Mouse (Mus musculus): ENCODE data around the gene Nup93. TPM values are rescaled to one million over a fixed set of nuclear protein-coding genes. Genes with fewer than 3 reads are reported as not detected.

The Nup93 gene
- polyA plus RNA-seq, 1 experiment from 2014 or later, result 18.2 TPM

GRCm38 (mm10) chr8:94326016-94326415, 111.7 kb downstream of the Nup93 start:
- 50% methylated on average over 4 of the region's 4 CpGs for WGBS (ENCODE audit: insufficient replicate concordance)
- ATAC-seq, result no peak
- H3K4me1 ChIP-seq (ENCODE audit: insufficient read depth), result peaks cover 4% of the 10 kb centered on the region; the same call in 1 of the 2 replicates
- H3K9me3 ChIP-seq (ENCODE audit: low read length), result no peaks in the 10 kb centered on the region
- TF ChIP-seq EP300 (IDR thresholded peaks at IDR 0.05; ENCODE audit: low read depth) (no peak), CTCF (IDR thresholded peaks at IDR 0.05; ENCODE audit: low read depth) (no peak)
- no peaks in the 10 kb centered on the region for H3K27me3 ChIP-seq (ENCODE audit: insufficient read depth, low read length)
- no peak overlapping the region for H3K4me2 ChIP-seq (ENCODE audit: low read depth, low read length)
- no peak overlapping the region for H3K27ac ChIP-seq (ENCODE audit: low read depth)
- DNase-seq, result no peak
- no peak overlapping the region for H3K9ac ChIP-seq (replicated peaks)
- H3K36me3 ChIP-seq (replicated peaks; ENCODE audit: insufficient read depth, low read length), result no peaks in the 10 kb centered on the region
- H3K4me3 ChIP-seq (ENCODE audit: low read depth, low read length), result no peak overlapping the region

- Histone ChIP-seq H3K27ac (ENCODE audit: low read depth) (no peak within 1 kb of the TSS), H3K27me3 (ENCODE audit: insufficient read depth, low read length) (no peaks in the 10 kb centered on the region), H3K4me1 (ENCODE audit: insufficient read depth) (peaks cover 3% of the 10 kb centered on the region; the same call in 1 of the 2 replicates), H3K4me3 (ENCODE audit: low read depth, low read length) (no peak within 1 kb of the TSS), H3K9me3 (ENCODE audit: low read length) (no peaks in the 10 kb centered on the region), H3K36me3 (replicated peaks; ENCODE audit: insufficient read depth, low read length) (no peaks in the 10 kb centered on the region), H3K9ac (replicated peaks) (no peak within 1 kb of the TSS), H3K4me2 (ENCODE audit: low read depth, low read length) (no peak within 1 kb of the TSS)
- TF ChIP-seq EP300 (IDR thresholded peaks at IDR 0.05; ENCODE audit: low read depth), result no peak
- no peak for TF ChIP-seq CTCF (IDR thresholded peaks at IDR 0.05; ENCODE audit: low read depth)
- ATAC-seq (no peak), DNase-seq (no peak)
- WGBS (ENCODE audit: insufficient replicate concordance), result 70% methylated on average over 21 of the region's 21 CpGs
Measured at GRCm38 (mm10) chr8:94328932-94329728, 114.8 kb downstream of the Nup93 start, which contains the start of gene Slc12a3. Slc12a3 (plus strand) TSS chr8:94329201.

GRCm38 (mm10) chr8:94330733-94331132, 116.4 kb downstream of the Nup93 start:
- DNase-seq, result peak; percentile 77
- Histone ChIP-seq H3K27me3 (ENCODE audit: insufficient read depth, low read length) (no peaks in the 10 kb centered on the region), H3K4me2 (ENCODE audit: low read depth, low read length) (no peak overlapping the region), H3K9me3 (ENCODE audit: low read length) (no peaks in the 10 kb centered on the region), H3K4me3 (ENCODE audit: low read depth, low read length) (no peak overlapping the region), H3K27ac (ENCODE audit: low read depth) (no peak overlapping the region), H3K4me1 (ENCODE audit: insufficient read depth) (no peaks in the 10 kb centered on the region), H3K36me3 (replicated peaks; ENCODE audit: insufficient read depth, low read length) (no peaks in the 10 kb centered on the region), H3K9ac (replicated peaks) (no peak overlapping the region)
- ATAC-seq, result peak; percentile 41; the same call in 1 of the 2 replicates
- TF ChIP-seq CTCF (IDR thresholded peaks at IDR 0.05; ENCODE audit: low read depth) (peak; percentile 96), EP300 (IDR thresholded peaks at IDR 0.05; ENCODE audit: low read depth) (no peak)
- 27% methylated on average over 4 of the region's 4 CpGs for WGBS (ENCODE audit: insufficient replicate concordance)

DNA sequence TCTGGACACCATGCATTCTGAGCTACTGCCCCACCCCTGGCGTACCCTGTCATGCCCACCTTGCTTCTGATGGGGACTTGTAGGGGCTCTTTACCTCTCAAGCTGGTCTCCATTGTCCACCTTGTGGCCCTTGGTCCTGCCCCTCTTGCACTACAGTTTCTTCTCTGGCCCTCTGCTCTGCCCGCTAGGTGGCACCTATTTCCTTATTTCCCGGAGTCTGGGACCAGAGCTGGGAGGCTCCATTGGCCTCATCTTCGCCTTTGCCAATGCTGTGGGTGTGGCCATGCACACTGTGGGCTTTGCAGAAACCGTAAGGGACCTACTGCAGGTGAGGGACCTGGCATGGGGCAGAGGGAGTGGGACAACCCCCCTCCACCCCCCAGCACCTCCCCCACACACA, 119.0 kb downstream of the Nup93 start:
- 46% methylated on average over 5 of the region's 5 CpGs for WGBS (ENCODE audit: insufficient replicate concordance)
- Histone ChIP-seq H3K36me3 (replicated peaks; ENCODE audit: insufficient read depth, low read length) (no peaks in the 10 kb centered on the region), H3K4me3 (ENCODE audit: low read depth, low read length) (no peak overlapping the region), H3K27me3 (ENCODE audit: insufficient read depth, low read length) (no peaks in the 10 kb centered on the region), H3K27ac (ENCODE audit: low read depth) (no peak overlapping the region), H3K4me2 (ENCODE audit: low read depth, low read length) (no peak overlapping the region), H3K9me3 (ENCODE audit: low read length) (no peaks in the 10 kb centered on the region), H3K9ac (replicated peaks) (no peak overlapping the region), H3K4me1 (ENCODE audit: insufficient read depth) (no peaks in the 10 kb centered on the region)
- 0 out of 2 replicates have a peak, but pooled peaks have one; percentile 37 for ATAC-seq
- TF ChIP-seq CTCF (IDR thresholded peaks at IDR 0.05; ENCODE audit: low read depth) (peak; percentile 62), EP300 (IDR thresholded peaks at IDR 0.05; ENCODE audit: low read depth) (no peak)
- DNase-seq, result peak; percentile 53

DNA sequence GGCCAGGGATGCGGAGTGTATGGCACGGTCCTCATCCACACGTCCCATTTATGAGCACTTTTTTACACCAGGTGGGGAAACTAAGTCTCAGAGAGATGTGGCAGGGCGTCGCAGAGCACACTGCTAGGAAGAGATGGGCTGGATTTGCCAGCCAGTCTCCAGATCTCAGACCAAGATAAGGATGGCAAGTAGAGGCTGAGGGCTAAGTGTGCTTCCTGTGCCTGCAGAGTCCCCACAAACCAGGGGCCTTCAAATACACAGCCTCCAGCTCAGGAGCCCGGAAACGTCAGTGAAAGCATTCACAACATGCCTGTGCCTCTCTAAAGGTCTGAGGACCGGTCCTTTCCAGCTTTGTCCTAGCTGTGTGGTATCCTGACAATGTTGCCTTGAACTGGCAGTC, 123.2 kb downstream of the Nup93 start:
- no peak for DNase-seq
- 61% methylated on average over 8 of the region's 8 CpGs for WGBS (ENCODE audit: insufficient replicate concordance)

DNA sequence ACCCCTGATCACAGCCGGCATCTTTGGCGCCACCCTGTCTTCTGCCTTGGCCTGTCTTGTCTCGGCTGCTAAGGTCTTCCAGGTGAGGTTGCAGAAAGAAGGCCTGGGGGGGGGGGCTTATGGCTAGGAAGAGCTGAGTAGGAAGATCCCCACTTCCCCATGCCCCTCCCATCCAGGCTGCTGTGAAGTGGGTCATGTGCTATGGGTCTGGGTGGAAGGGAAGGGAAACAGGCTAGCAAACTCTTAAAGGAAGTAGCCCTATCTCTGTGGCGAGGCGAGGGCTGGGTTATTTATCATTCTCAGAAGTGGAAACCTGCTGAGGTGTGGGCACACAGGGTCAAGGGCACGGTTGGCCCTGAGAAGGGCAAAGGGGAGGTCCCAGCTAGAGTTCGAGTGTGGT, 126.4 kb downstream of the Nup93 start:
- no peak overlapping the region for H3K4me3 ChIP-seq (ENCODE audit: low read depth, low read length)
- H3K27me3 ChIP-seq (ENCODE audit: insufficient read depth, low read length), result no peaks in the 10 kb centered on the region
- H3K4me2 ChIP-seq (ENCODE audit: low read depth, low read length), result no peak overlapping the region
- no peak for ATAC-seq
- H3K36me3 ChIP-seq (replicated peaks; ENCODE audit: insufficient read depth, low read length), result no peaks in the 10 kb centered on the region
- H3K4me1 ChIP-seq (ENCODE audit: insufficient read depth), result peaks cover 18% of the 10 kb centered on the region
- H3K9me3 ChIP-seq (ENCODE audit: low read length), result no peaks in the 10 kb centered on the region
- no peak for TF ChIP-seq EP300 (IDR thresholded peaks at IDR 0.05; ENCODE audit: low read depth)
- TF ChIP-seq CTCF (IDR thresholded peaks at IDR 0.05; ENCODE audit: low read depth), result no peak
- no peak overlapping the region for H3K9ac ChIP-seq (replicated peaks)
- no peak for DNase-seq
- WGBS (ENCODE audit: insufficient replicate concordance), result 55% methylated on average over 7 of the region's 7 CpGs
- no peak overlapping the region for H3K27ac ChIP-seq (ENCODE audit: low read depth)

More for the DNA sequence above, 123.2 kb downstream of the Nup93 start:
- Histone ChIP-seq H3K4me2 (ENCODE audit: low read depth, low read length) (no peak overlapping the region), H3K27me3 (ENCODE audit: insufficient read depth, low read length) (no peaks in the 10 kb centered on the region), H3K27ac (ENCODE audit: low read depth) (no peak overlapping the region), H3K4me1 (ENCODE audit: insufficient read depth) (no peaks in the 10 kb centered on the region), H3K4me3 (ENCODE audit: low read depth, low read length) (no peak overlapping the region), H3K36me3 (replicated peaks; ENCODE audit: insufficient read depth, low read length) (no peaks in the 10 kb centered on the region), H3K9me3 (ENCODE audit: low read length) (no peaks in the 10 kb centered on the region), H3K9ac (replicated peaks) (no peak overlapping the region)
- ATAC-seq, result no peak
- TF ChIP-seq EP300 (IDR thresholded peaks at IDR 0.05; ENCODE audit: low read depth) (no peak), CTCF (IDR thresholded peaks at IDR 0.05; ENCODE audit: low read depth) (no peak)
